Mouse (Mus musculus) embryonic facial prominence, embryonic 11.5 days (tissue): ENCODE results near the gene Pank4. TPM values are rescaled to one million over a fixed set of nuclear protein-coding genes. Genes with fewer than 3 reads are reported as not detected.

Source experiments
- ATAC-seq: fragments of 200-750 bp; cut with Nextera tagmentation; replicated peaks from 2 replicates; pipeline ENCODE4 v1.8.0; 2017; ENCODE audit warnings: low read depth; ENCODE audit not compliant: insufficient number of reproducible peaks, low FRiP score, low TSS enrichment
- DNase-seq: peaks from one replicate; pipeline ENCODE4 v3.0.0-alpha.2; 2015; ENCODE audit warnings: low spot score
- H3K27ac ChIP-seq: fragments of 300-500 bp; sonication (generic); replicated peaks from 2 replicates; pipeline ENCODE4 v1.5.1; 2014; ENCODE audit warnings: mild to moderate bottlenecking, low read depth, low read length, control low read depth
- H3K27me3 ChIP-seq: fragments of 300-500 bp; sonication (generic); 2 replicates; pipeline ENCODE4 v1.6.1; 2014; ENCODE audit warnings: mild to moderate bottlenecking, low read length, moderate library complexity, mixed read lengths; ENCODE audit not compliant: control insufficient read depth, insufficient read depth
- H3K36me3 ChIP-seq: fragments of 300-500 bp; sonication (generic); replicated peaks from 2 replicates; pipeline ENCODE4 v1.6.1; 2014; ENCODE audit warnings: low read depth, mild to moderate bottlenecking, low read length, moderate library complexity, mixed read lengths; ENCODE audit not compliant: control insufficient read depth, insufficient read depth
- H3K4me1 ChIP-seq: fragments of 300-500 bp; sonication (generic); 2 replicates; pipeline ENCODE4 v1.6.1; 2014; ENCODE audit warnings: low read length, mixed read lengths; ENCODE audit not compliant: control insufficient read depth, insufficient read depth
- H3K4me2 ChIP-seq: fragments of 300-500 bp; sonication (generic); 2 replicates; pipeline ENCODE4 v1.6.1; 2014; ENCODE audit warnings: low read depth, mild to moderate bottlenecking, control low read depth, low read length, moderate library complexity
- H3K4me3 ChIP-seq: fragments of 300-500 bp; sonication (generic); 2 replicates; pipeline ENCODE4 v1.5.1; 2014; ENCODE audit warnings: low read depth, low read length, control low read depth
- H3K9ac ChIP-seq: fragments of 300-500 bp; sonication (generic); replicated peaks from 2 replicates; pipeline ENCODE4 v1.6.1; 2014; ENCODE audit warnings: mild to moderate bottlenecking, control low read depth, low read length
- H3K9me3 ChIP-seq: fragments of 300-500 bp; sonication (generic); replicated peaks from 2 replicates; pipeline ENCODE4 v1.6.1; 2016; ENCODE audit warnings: mild to moderate bottlenecking, low read length, inconsistent platforms, mixed read lengths; ENCODE audit not compliant: control insufficient read depth
- WGBS: fragments of 180-500 bp; shearing (Covaris S2); extraction: QIAGEN DNeasy Blood & Tissue Kit; methylation state at CpG from one replicate; pipeline ENCODE4 v1.1.7; 2014; 5-methylcytosine and 5-hydroxymethylcytosine counted together
- polyA plus RNA-seq: library from polyadenylated mRNA; unstranded; fragments of >200 nt; fragmentation: Nextera tagmentation; extraction: Ambion mirVana; gene quantifications from 2 replicates; pipeline ENCODE4 v1.2.1, GENCODE M21; 2014

Gene Pank4
- polyA plus RNA-seq, 1 experiment from 2014 or later: 48.8 TPM

GRCm38 (mm10) chr4:155018066-155018465, 54.1 kb downstream of the Pank4 start:
- H3K27ac ChIP-seq: no peak overlapping the region
- no peaks in the 10 kb centered on the region for H3K36me3 ChIP-seq
- no peaks in the 10 kb centered on the region for H3K27me3 ChIP-seq
- peaks cover 5% of the 10 kb centered on the region for H3K4me1 ChIP-seq
- DNase-seq (no peak), ATAC-seq (no peak)
- no peaks in the 10 kb centered on the region for H3K9me3 ChIP-seq
- no peak overlapping the region for H3K9ac ChIP-seq
- H3K4me3 ChIP-seq: no peak overlapping the region
- H3K4me2 ChIP-seq: no peak overlapping the region
- WGBS: 72% methylated on average over 8 of the region's 8 CpGs

GRCm38 (mm10) chr4:155018601-155019335, 54.8 kb downstream of the Pank4 start:
- peak; percentile 85 for DNase-seq
- Histone ChIP-seq H3K36me3 (no peaks in the 10 kb centered on the region), H3K4me1 (peaks cover 5% of the 10 kb centered on the region), H3K4me3 (no peak overlapping the region), H3K27me3 (no peaks in the 10 kb centered on the region), H3K4me2 (peak overlapping the region; percentile 23; the same call in 1 of the 2 replicates), H3K9ac (no peak overlapping the region), H3K9me3 (no peaks in the 10 kb centered on the region), H3K27ac (no peak overlapping the region)
- WGBS: 4% methylated on average over 15 of the region's 15 CpGs
- ATAC-seq: peak; percentile 44; the same call in 1 of the 2 replicates

GRCm38 (mm10) chr4:155019336-155019847, 55.5 kb downstream of the Pank4 start:
- Histone ChIP-seq H3K9ac (no peak overlapping the region), H3K27ac (no peak overlapping the region), H3K4me3 (no peak overlapping the region), H3K36me3 (no peaks in the 10 kb centered on the region), H3K4me1 (peaks cover 5% of the 10 kb centered on the region), H3K9me3 (no peaks in the 10 kb centered on the region), H3K4me2 (peak overlapping the region; percentile 23; the same call in 1 of the 2 replicates), H3K27me3 (no peaks in the 10 kb centered on the region)
- WGBS: 2% methylated on average over 10 of the region's 10 CpGs
- peak; percentile 72 for DNase-seq
- 0 out of 2 replicates have a peak, but pooled peaks have one; percentile 19 for ATAC-seq

- no peak for ATAC-seq
- DNase-seq: no peak
- no peak overlapping the region for H3K4me2 ChIP-seq
- H3K27ac ChIP-seq: no peak overlapping the region
- no peak overlapping the region for H3K4me3 ChIP-seq
- no peak overlapping the region for H3K9ac ChIP-seq
- 59% methylated on average over 1 of the region's 1 CpGs for WGBS
- H3K4me1 ChIP-seq: peaks cover 5% of the 10 kb centered on the region
- H3K27me3 ChIP-seq: no peaks in the 10 kb centered on the region
- no peaks in the 10 kb centered on the region for H3K36me3 ChIP-seq
- H3K9me3 ChIP-seq: no peaks in the 10 kb centered on the region
Measured at GRCm38 (mm10) chr4:155020141-155020540, 56.2 kb downstream of the Pank4 start.

- Histone ChIP-seq H3K36me3 (no peaks in the 10 kb centered on the region), H3K9me3 (no peaks in the 10 kb centered on the region), H3K27ac (no peak overlapping the region), H3K4me2 (no peak overlapping the region), H3K9ac (no peak overlapping the region), H3K4me1 (peaks cover 5% of the 10 kb centered on the region), H3K27me3 (no peaks in the 10 kb centered on the region), H3K4me3 (no peak overlapping the region)
- ATAC-seq (no peak), DNase-seq (no peak)
- 73% methylated on average over 9 of the region's 9 CpGs for WGBS
Measured at GRCm38 (mm10) chr4:155020813-155021212, 56.9 kb downstream of the Pank4 start.

- 81% methylated on average over 7 of the region's 7 CpGs for WGBS
- no peak overlapping the region for H3K4me3 ChIP-seq
- no peaks in the 10 kb centered on the region for H3K9me3 ChIP-seq
- no peak overlapping the region for H3K27ac ChIP-seq
- no peak overlapping the region for H3K4me2 ChIP-seq
- no peaks in the 10 kb centered on the region for H3K36me3 ChIP-seq
- ATAC-seq (no peak), DNase-seq (no peak)
- peaks cover 5% of the 10 kb centered on the region for H3K4me1 ChIP-seq
- no peaks in the 10 kb centered on the region for H3K27me3 ChIP-seq
- no peak overlapping the region for H3K9ac ChIP-seq
Measured at GRCm38 (mm10) chr4:155022228-155022855, 58.4 kb downstream of the Pank4 start.

GRCm38 (mm10) chr4:155024170-155025010, 60.5 kb downstream of the Pank4 start:
- no peak for DNase-seq
- H3K4me3 ChIP-seq: no peak overlapping the region
- WGBS: 86% methylated on average over 11 of the region's 11 CpGs
- no peaks in the 10 kb centered on the region for H3K36me3 ChIP-seq
- H3K27ac ChIP-seq: no peak overlapping the region
- no peaks in the 10 kb centered on the region for H3K9me3 ChIP-seq
- no peak for ATAC-seq
- H3K4me2 ChIP-seq: no peak overlapping the region
- H3K27me3 ChIP-seq: no peaks in the 10 kb centered on the region
- H3K9ac ChIP-seq: no peak overlapping the region
- no peaks in the 10 kb centered on the region; the same call in 1 of the 2 replicates for H3K4me1 ChIP-seq
